Mouse (Mus musculus): ENCODE results near the gene Kcnq4. TPM values are rescaled to one million over a fixed set of nuclear protein-coding genes. Genes with fewer than 3 reads are reported as not detected.

The Kcnq4 gene
- polyA plus RNA-seq, 1 experiment from 2014 or later, result 8.8 TPM

- 39% methylated on average over 10 of the region's 10 CpGs for WGBS
Measured at GRCm38 (mm10) chr4:120692717-120693116, 55.7 kb downstream of the Kcnq4 start.

GRCm38 (mm10) chr4:120689317-120689716 lies 59.1 kb downstream of the Kcnq4 start:
- no peaks in the 10 kb centered on the region for H3K9me3 ChIP-seq
- no peak for ATAC-seq (replicated peaks)
- no peak overlapping the region for H3K4me2 ChIP-seq (replicated peaks)
- H3K9ac ChIP-seq (replicated peaks), result no peak overlapping the region
- H3K27ac ChIP-seq (replicated peaks), result no peak overlapping the region
- H3K36me3 ChIP-seq, result no peaks in the 10 kb centered on the region
- H3K4me1 ChIP-seq, result no peaks in the 10 kb centered on the region
- no peak overlapping the region for H3K4me3 ChIP-seq
- no peaks in the 10 kb centered on the region for H3K27me3 ChIP-seq
- WGBS, result 70% methylated on average over 6 of the region's 6 CpGs

More at GRCm38 (mm10) chr4:120692717-120693116, 55.7 kb downstream of the Kcnq4 start:
- Histone ChIP-seq H3K4me3 (no peak overlapping the region), H3K4me2 (replicated peaks) (no peak overlapping the region), H3K4me1 (no peaks in the 10 kb centered on the region), H3K9ac (replicated peaks) (no peak overlapping the region), H3K9me3 (no peaks in the 10 kb centered on the region), H3K27ac (replicated peaks) (no peak overlapping the region), H3K27me3 (peaks cover 7% of the 10 kb centered on the region; the same call in 1 of the 2 replicates), H3K36me3 (no peaks in the 10 kb centered on the region)
- no peak for ATAC-seq (replicated peaks)

DNA sequence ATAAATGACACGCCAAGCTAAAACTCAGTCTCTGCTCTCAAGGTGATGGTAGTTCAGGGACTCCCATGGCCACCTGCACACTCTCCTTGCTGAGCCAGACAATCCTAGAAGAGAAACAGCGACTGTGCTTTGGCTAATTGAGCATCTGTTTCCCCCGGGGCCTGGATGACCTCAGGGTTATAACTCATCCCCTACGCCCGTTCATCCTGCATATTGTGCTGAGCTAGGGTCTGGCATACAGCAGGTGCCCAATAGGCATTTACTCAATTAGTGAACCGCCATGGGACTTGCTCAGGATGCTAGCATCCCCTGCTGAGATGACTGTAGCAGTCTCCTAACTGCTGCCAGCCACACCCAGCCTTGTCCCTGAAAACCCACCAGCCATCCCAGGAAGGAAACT lies 61.1 kb downstream of the Kcnq4 start:
- no peak overlapping the region for H3K4me2 ChIP-seq (replicated peaks)
- no peak for ATAC-seq (replicated peaks)
- no peak overlapping the region for H3K4me3 ChIP-seq
- no peaks in the 10 kb centered on the region for H3K9me3 ChIP-seq
- no peak overlapping the region for H3K9ac ChIP-seq (replicated peaks)
- H3K4me1 ChIP-seq, result no peaks in the 10 kb centered on the region
- no peaks in the 10 kb centered on the region for H3K27me3 ChIP-seq
- no peaks in the 10 kb centered on the region for H3K36me3 ChIP-seq
- no peak overlapping the region for H3K27ac ChIP-seq (replicated peaks)
- WGBS, result 39% methylated on average over 6 of the region's 6 CpGs

GRCm38 (mm10) chr4:120683278-120683997 lies 65.0 kb downstream of the Kcnq4 start:
- no peaks in the 10 kb centered on the region for H3K36me3 ChIP-seq
- no peak for ATAC-seq (replicated peaks)
- H3K27me3 ChIP-seq, result no peaks in the 10 kb centered on the region
- H3K4me3 ChIP-seq, result no peak overlapping the region
- H3K4me1 ChIP-seq, result no peaks in the 10 kb centered on the region
- 54% methylated on average over 9 of the region's 9 CpGs for WGBS
- no peaks in the 10 kb centered on the region for H3K9me3 ChIP-seq
- no peak overlapping the region for H3K9ac ChIP-seq (replicated peaks)
- H3K27ac ChIP-seq (replicated peaks), result no peak overlapping the region
- H3K4me2 ChIP-seq (replicated peaks), result no peak overlapping the region

DNA sequence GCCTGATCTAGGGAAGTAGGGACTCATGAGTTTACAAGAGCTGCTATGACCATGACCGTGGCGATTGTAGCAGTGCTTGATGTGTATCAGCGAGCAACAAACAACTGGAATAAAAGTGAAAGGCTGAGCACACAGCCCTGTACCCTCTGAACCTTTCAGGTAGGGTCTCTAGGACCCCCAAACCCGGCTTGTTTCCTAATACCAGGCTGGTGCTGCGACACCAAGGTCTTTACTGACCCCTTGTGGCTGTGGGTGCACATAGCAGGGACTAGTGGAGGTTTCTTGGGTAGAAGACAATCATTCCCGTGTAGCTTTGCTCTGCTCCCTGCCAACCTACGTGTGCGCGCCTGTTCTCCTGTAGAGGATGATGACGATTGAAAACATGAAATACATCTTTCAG lies 66.2 kb downstream of the Kcnq4 start:
- H3K4me2 ChIP-seq (replicated peaks), result no peak overlapping the region
- WGBS, result 35% methylated on average over 10 of the region's 10 CpGs
- no peak for ATAC-seq (replicated peaks)
- H3K4me3 ChIP-seq, result no peak overlapping the region
- no peaks in the 10 kb centered on the region for H3K27me3 ChIP-seq
- no peak overlapping the region for H3K27ac ChIP-seq (replicated peaks)
- no peaks in the 10 kb centered on the region for H3K9me3 ChIP-seq
- H3K4me1 ChIP-seq, result no peaks in the 10 kb centered on the region
- H3K9ac ChIP-seq (replicated peaks), result no peak overlapping the region
- no peaks in the 10 kb centered on the region for H3K36me3 ChIP-seq

DNA sequence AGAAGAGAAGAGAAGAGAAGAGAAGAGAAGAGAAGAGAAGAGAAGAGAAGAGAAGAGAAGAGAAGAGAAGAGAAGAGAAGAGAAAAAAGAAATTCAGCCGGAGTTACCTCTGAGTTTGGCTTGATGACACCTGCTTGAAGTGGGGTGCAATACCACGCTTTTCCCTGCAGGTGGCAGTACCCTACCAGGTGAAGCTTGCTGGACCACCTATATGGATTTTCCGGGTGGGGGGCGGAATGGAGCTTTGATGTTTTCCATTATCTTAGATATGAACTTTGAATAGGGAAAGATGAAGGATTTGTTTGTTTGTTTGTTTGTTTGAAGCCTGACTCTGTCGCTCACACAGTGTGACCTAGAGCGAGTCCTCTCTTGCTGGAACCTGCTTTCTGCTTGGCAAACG lies 67.5 kb downstream of the Kcnq4 start:
- H3K27me3 ChIP-seq, result no peaks in the 10 kb centered on the region
- H3K9ac ChIP-seq (replicated peaks), result no peak overlapping the region
- H3K4me3 ChIP-seq, result no peak overlapping the region
- no peak overlapping the region for H3K27ac ChIP-seq (replicated peaks)
- no peaks in the 10 kb centered on the region for H3K4me1 ChIP-seq
- no peak for ATAC-seq (replicated peaks)
- WGBS, result 60% methylated on average over 7 of the region's 7 CpGs
- H3K4me2 ChIP-seq (replicated peaks), result no peak overlapping the region
- no peaks in the 10 kb centered on the region for H3K9me3 ChIP-seq
- H3K36me3 ChIP-seq, result no peaks in the 10 kb centered on the region

GRCm38 (mm10) chr4:120675640-120676039 lies 72.8 kb downstream of the Kcnq4 start:
- H3K4me3 ChIP-seq, result no peak overlapping the region
- no peaks in the 10 kb centered on the region for H3K4me1 ChIP-seq
- peaks cover 3% of the 10 kb centered on the region; the same call in 1 of the 2 replicates for H3K27me3 ChIP-seq
- no peak for ATAC-seq (replicated peaks)
- H3K36me3 ChIP-seq, result no peaks in the 10 kb centered on the region
- 81% methylated on average over 2 of the region's 2 CpGs for WGBS
- no peak overlapping the region for H3K27ac ChIP-seq (replicated peaks)
- H3K4me2 ChIP-seq (replicated peaks), result no peak overlapping the region
- H3K9ac ChIP-seq (replicated peaks), result no peak overlapping the region
- H3K9me3 ChIP-seq, result no peaks in the 10 kb centered on the region

DNA sequence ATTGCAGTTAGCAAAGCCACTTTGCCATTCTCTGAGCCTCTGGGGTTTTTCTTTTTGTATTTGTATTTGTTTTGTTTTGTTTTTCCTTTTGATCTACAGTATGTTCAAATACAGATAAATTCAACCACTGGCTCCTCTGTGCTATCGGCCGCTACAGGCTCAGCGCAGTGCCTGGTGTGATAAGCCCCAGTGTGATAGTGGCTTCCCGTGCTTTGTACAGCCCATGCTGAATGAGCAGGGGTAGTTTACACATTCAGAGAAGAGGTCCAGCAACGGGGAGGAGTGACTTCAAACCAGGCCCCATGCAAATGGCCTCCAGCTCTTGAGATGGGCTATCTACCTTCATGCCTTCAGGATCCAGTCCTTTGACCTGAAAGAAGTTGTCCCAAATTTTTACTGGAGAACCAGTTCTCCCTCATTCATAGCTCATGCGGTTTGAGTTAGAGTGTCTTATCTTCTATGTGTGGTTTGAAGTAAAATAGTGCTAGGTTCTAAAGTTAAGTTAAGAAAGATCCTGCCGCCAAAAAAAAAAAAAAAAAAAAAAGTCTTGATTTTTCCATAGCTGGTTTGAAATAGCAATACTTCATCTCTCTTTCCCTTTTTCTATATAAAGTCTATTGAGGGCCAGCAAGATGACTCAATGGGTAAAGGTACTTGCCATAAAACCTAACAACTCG lies 73.5 kb downstream of the Kcnq4 start:
- no peaks in the 10 kb centered on the region for H3K36me3 ChIP-seq
- ATAC-seq (replicated peaks), result no peak
- H3K4me1 ChIP-seq, result no peaks in the 10 kb centered on the region
- H3K9ac ChIP-seq (replicated peaks), result no peak overlapping the region
- H3K27ac ChIP-seq (replicated peaks), result no peak overlapping the region
- WGBS, result 80% methylated on average over 8 of the region's 8 CpGs
- H3K27me3 ChIP-seq, result peaks cover 3% of the 10 kb centered on the region; the same call in 1 of the 2 replicates
- no peak overlapping the region for H3K4me2 ChIP-seq (replicated peaks)
- no peaks in the 10 kb centered on the region for H3K9me3 ChIP-seq
- H3K4me3 ChIP-seq, result no peak overlapping the region

- Histone ChIP-seq H3K9me3 (no peaks in the 10 kb centered on the region), H3K4me2 (replicated peaks) (no peak overlapping the region), H3K9ac (replicated peaks) (no peak overlapping the region), H3K27ac (replicated peaks) (no peak overlapping the region), H3K27me3 (peaks cover 7% of the 10 kb centered on the region), H3K4me3 (no peak overlapping the region), H3K4me1 (no peaks in the 10 kb centered on the region), H3K36me3 (no peaks in the 10 kb centered on the region)
- WGBS, result 87% methylated on average over 3 of the region's 3 CpGs
- no peak for ATAC-seq (replicated peaks)
Measured at GRCm38 (mm10) chr4:120673606-120674005, 74.8 kb downstream of the Kcnq4 start.

DNA sequence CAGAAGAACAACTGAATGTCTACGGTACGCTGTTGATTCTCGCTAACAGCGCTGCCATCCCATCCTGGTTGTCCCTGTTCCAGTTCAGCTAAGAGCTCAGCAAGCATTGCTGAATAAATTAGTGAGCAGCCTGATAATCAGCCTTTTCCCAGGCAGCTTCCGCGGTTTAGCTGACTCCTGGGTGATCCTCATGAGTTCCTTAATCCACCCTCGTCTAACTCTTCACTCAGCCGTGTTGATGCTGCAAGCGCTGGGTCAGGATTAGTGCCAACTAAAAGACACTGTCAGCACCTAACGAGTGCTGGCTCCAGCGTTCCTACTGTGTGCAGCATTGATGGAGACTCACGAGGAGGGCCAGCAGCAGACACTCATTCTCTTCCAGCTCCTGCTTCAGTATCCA lies 77.4 kb downstream of the Kcnq4 start:
- 29% methylated on average over 12 of the region's 12 CpGs for WGBS
- H3K9ac ChIP-seq (replicated peaks), result no peak overlapping the region
- H3K27ac ChIP-seq (replicated peaks), result no peak overlapping the region
- H3K4me1 ChIP-seq, result peaks cover 15% of the 10 kb centered on the region
- H3K27me3 ChIP-seq, result peaks cover 23% of the 10 kb centered on the region
- H3K36me3 ChIP-seq, result no peaks in the 10 kb centered on the region
- no peak overlapping the region for H3K4me3 ChIP-seq
- no peaks in the 10 kb centered on the region for H3K9me3 ChIP-seq
- ATAC-seq (replicated peaks), result no peak
- H3K4me2 ChIP-seq (replicated peaks), result no peak overlapping the region

DNA sequence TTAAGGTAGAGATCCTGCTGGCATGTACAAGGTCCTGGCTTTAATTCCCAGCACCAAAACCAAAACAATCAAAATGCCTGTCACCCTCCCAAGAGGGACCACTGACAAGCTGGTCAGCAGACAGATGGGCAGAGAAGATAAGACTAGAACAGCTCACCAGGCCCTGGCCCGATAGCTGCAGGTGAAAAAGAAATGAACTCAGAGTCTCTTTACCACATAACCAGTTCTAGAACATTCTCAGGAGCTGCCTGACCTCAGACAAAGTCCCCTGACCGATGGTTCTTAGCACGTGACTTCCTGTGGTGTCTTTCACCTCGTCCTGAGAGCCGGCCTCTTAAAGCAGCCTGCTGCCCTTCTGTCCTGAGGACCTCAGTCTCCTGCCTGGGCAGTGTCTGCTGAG lies 78.8 kb downstream of the Kcnq4 start:
- Histone ChIP-seq H3K36me3 (no peaks in the 10 kb centered on the region), H3K27ac (replicated peaks) (no peak overlapping the region), H3K4me3 (no peak overlapping the region), H3K27me3 (peaks cover 23% of the 10 kb centered on the region), H3K9me3 (no peaks in the 10 kb centered on the region), H3K4me1 (peaks cover 19% of the 10 kb centered on the region), H3K9ac (replicated peaks) (no peak overlapping the region), H3K4me2 (replicated peaks) (no peak overlapping the region)
- WGBS, result 68% methylated on average over 5 of the region's 5 CpGs
- ATAC-seq (replicated peaks), result no peak

GRCm38 (mm10) chr4:120668551-120668950 lies 79.9 kb downstream of the Kcnq4 start:
- 96% methylated on average over 4 of the region's 4 CpGs for WGBS
- no peak overlapping the region for H3K4me3 ChIP-seq

More at GRCm38 (mm10) chr4:120668551-120668950, 79.9 kb downstream of the Kcnq4 start:
- Histone ChIP-seq H3K27ac (replicated peaks) (no peak overlapping the region), H3K4me1 (peaks cover 19% of the 10 kb centered on the region), H3K27me3 (peaks cover 23% of the 10 kb centered on the region), H3K36me3 (no peaks in the 10 kb centered on the region), H3K9ac (replicated peaks) (no peak overlapping the region), H3K4me2 (replicated peaks) (no peak overlapping the region), H3K9me3 (no peaks in the 10 kb centered on the region)
- ATAC-seq (replicated peaks), result no peak
